In genomic region chr7:126274626-126275025, GRCm38 (mm10) we compare ENCODE assay signal across 7 mouse cellular contexts. TPM values are rescaled to one million over a fixed set of nuclear protein-coding genes. Genes with fewer than 3 reads are reported as not detected.
A peak's percentile ranks its signal among the peaks of the same experiment; 100 is the strongest.
DNase-seq lines count a peak whose midpoint lies in the region; ATAC-seq and TF ChIP-seq lines count a peak whose summit lies in the region.

No protein-coding gene starts in this region.

- H3K4me3 ChIP-seq in left cerebral cortex, adult 2 months = peak overlapping the region; percentile 79
- H3K4me3 ChIP-seq in embryonic facial prominence, embryonic 12.5 days = peak overlapping the region; percentile 99
- peak overlapping the region; percentile 78 for H3K4me3 ChIP-seq in olfactory bulb, adult 2 months (ENCODE audit: insufficient read depth, low read depth, low read length)

- DNase-seq in left cerebral cortex, adult 2 months (ENCODE audit: extremely low spot score in 1 of 2, low spot score in 2 of 2) = no peak
- no peak for DNase-seq in left cerebral cortex, postnatal 25 days (ENCODE audit: low spot score in 2 of 2)
- DNase-seq in induced T-regulatory cell, adult 2 months (ENCODE audit: low read depth) = peak; percentile 23
- DNase-seq in thymus, postnatal 14 days = no peak
- DNase-seq in adrenal gland, postnatal 14 days = no peak

- peaks cover 66% of the 10 kb centered on the region for H3K4me1 ChIP-seq in embryonic facial prominence, embryonic 12.5 days
- peaks cover 42% of the 10 kb centered on the region for H3K4me1 ChIP-seq in olfactory bulb, adult 2 months (ENCODE audit: control insufficient read depth, insufficient read depth, low read length)

- H3K27me3 ChIP-seq in embryonic facial prominence, embryonic 12.5 days = no peaks in the 10 kb centered on the region

- TF ChIP-seq POLR2A in olfactory bulb, adult 2 months (IDR thresholded peaks at IDR 0.05; ENCODE audit: insufficient read depth, low read depth, low read length) = no peak

- no peak for TF ChIP-seq CTCF in left cerebral cortex, adult 2 months (IDR thresholded peaks at IDR 0.05)
- no peak for TF ChIP-seq CTCF in olfactory bulb, adult 2 months (IDR thresholded peaks at IDR 0.05; ENCODE audit: insufficient read depth, low read depth, low read length)

- no peaks in the 10 kb centered on the region for H3K9me3 ChIP-seq in embryonic facial prominence, embryonic 12.5 days

- ATAC-seq in embryonic facial prominence, embryonic 12.5 days (ENCODE audit: insufficient number of reproducible peaks, insufficient read depth, low FRiP score, low TSS enrichment) = no peak

- H3K9ac ChIP-seq in embryonic facial prominence, embryonic 12.5 days = peak overlapping the region; percentile 99

- H3K36me3 ChIP-seq in embryonic facial prominence, embryonic 12.5 days = peaks cover 45% of the 10 kb centered on the region

- peak overlapping the region; percentile 93; the same call in 1 of the 2 replicates for H3K27ac ChIP-seq in left cerebral cortex, adult 2 months
- H3K27ac ChIP-seq in embryonic facial prominence, embryonic 12.5 days = no peak overlapping the region
- H3K27ac ChIP-seq in olfactory bulb, adult 2 months (ENCODE audit: insufficient read depth, low read depth, low read length) = no peak overlapping the region

- H3K4me2 ChIP-seq in embryonic facial prominence, embryonic 12.5 days (replicated peaks) = peak overlapping the region; percentile 76

- intact Hi-C loops in left cerebral cortex, adult 2 months (cut with DNase I) = no loop called here
- intact Hi-C loops in left cerebral cortex, postnatal 25 days (cut with DNase I) = no loop called here

- WGBS in embryonic facial prominence, embryonic 12.5 days = 8% methylated on average over 4 of the region's 4 CpGs
- WGBS in olfactory bulb, adult 2 months = 33% methylated on average over 4 of the region's 4 CpGs

RNA-seq across cellular contexts. Expression of gene Sbk1, which starts 2.2 kb away (rescaled TPM):
- 10 to 100 TPM; 65.3 to 85.8 TPM for total RNA-seq in left cerebral cortex, adult 2 months (2021)
- total RNA-seq in left cerebral cortex, postnatal 25 days (2021) = 10 to 100 TPM; 75.6 to 82.4 TPM
- 130 and 138 TPM in 2 replicates for polyA plus RNA-seq in embryonic facial prominence, embryonic 12.5 days (2016; fragmentation: Nextera tagmentation; extraction: Ambion mirVana)
- not detected in 2 replicates for polyA plus RNA-seq in olfactory bulb, adult 2 months (2012; ENCODE audit: insufficient read depth, insufficient read length, low replicate concordance, missing spikeins)
- total RNA-seq in adrenal gland, postnatal 14 days (2021) = 45.1 and 50.2 TPM in 2 replicates
